Mouse (Mus musculus) natural killer cell, adult 2 months (primary cell): ENCODE data around the gene Ppp1r14b.

Experiments
- DNase-seq, 2 experiments: peaks; one replicate each; pipeline ENCODE4 v3.0.0; 2022; ENCODE audit warnings: low spot score in 2 of 2

The Ppp1r14b gene

GRCm38 (mm10) chr19:6942764-6943163 lies 32.0 kb upstream of the Ppp1r14b start:
- DNase-seq, result no peak

GRCm38 (mm10) chr19:6943709-6944108 lies 31.1 kb upstream of the Ppp1r14b start:
- DNase-seq, result no peak

GRCm38 (mm10) chr19:6947742-6948141 lies 27.0 kb upstream of the Ppp1r14b start:
- no peak for DNase-seq

- DNase-seq, result no peak
These were observed 26.6 kb upstream of the Ppp1r14b start for GRCm38 (mm10) chr19:6948186-6948585.

- DNase-seq, result no peak
These were observed 25.2 kb upstream of the Ppp1r14b start for GRCm38 (mm10) chr19:6949532-6949931.

- no peak for DNase-seq
These were observed 24.8 kb upstream of the Ppp1r14b start for GRCm38 (mm10) chr19:6949951-6950350.

- no peak for DNase-seq
These were observed 24.1 kb upstream of the Ppp1r14b start for GRCm38 (mm10) chr19:6950613-6951153.

GRCm38 (mm10) chr19:6951381-6951968 lies 23.3 kb upstream of the Ppp1r14b start:
- peak; percentile 49 to 51 for DNase-seq

GRCm38 (mm10) chr19:6951994-6952711 lies 22.6 kb upstream of the Ppp1r14b start:
- peak in 1 of 2 experiments; percentile 30 for DNase-seq

GRCm38 (mm10) chr19:6952712-6953037 lies 22.1 kb upstream of the Ppp1r14b start:
- no peak for DNase-seq

- no peak for DNase-seq
These were observed 20.7 kb upstream of the Ppp1r14b start for GRCm38 (mm10) chr19:6954046-6954445.

GRCm38 (mm10) chr19:6955424-6955823 lies 19.3 kb upstream of the Ppp1r14b start:
- no peak for DNase-seq

GRCm38 (mm10) chr19:6956461-6956860 lies 18.3 kb upstream of the Ppp1r14b start:
- DNase-seq, result no peak

- no peak for DNase-seq
These were observed 6.1 kb upstream of the Ppp1r14b start for GRCm38 (mm10) chr19:6968491-6969271.

- no peak for DNase-seq
These were observed 5.5 kb upstream of the Ppp1r14b start for GRCm38 (mm10) chr19:6969291-6969664.

GRCm38 (mm10) chr19:6969665-6970381 lies 4.9 kb upstream of the Ppp1r14b start:
- DNase-seq, result peak; percentile 65 to 75

GRCm38 (mm10) chr19:6970460-6971085 lies 4.2 kb upstream of the Ppp1r14b start:
- no peak for DNase-seq

GRCm38 (mm10) chr19:6971644-6972043 lies 3.1 kb upstream of the Ppp1r14b start:
- DNase-seq, result no peak

GRCm38 (mm10) chr19:6972247-6972917 lies 2.4 kb upstream of the Ppp1r14b start:
- no peak for DNase-seq

- DNase-seq, result no peak
These were observed 1.1 kb upstream of the Ppp1r14b start for GRCm38 (mm10) chr19:6973581-6974190.
